Comparison of ENCODE assay signal across 12 mouse cellular contexts in the genomic region with DNA sequence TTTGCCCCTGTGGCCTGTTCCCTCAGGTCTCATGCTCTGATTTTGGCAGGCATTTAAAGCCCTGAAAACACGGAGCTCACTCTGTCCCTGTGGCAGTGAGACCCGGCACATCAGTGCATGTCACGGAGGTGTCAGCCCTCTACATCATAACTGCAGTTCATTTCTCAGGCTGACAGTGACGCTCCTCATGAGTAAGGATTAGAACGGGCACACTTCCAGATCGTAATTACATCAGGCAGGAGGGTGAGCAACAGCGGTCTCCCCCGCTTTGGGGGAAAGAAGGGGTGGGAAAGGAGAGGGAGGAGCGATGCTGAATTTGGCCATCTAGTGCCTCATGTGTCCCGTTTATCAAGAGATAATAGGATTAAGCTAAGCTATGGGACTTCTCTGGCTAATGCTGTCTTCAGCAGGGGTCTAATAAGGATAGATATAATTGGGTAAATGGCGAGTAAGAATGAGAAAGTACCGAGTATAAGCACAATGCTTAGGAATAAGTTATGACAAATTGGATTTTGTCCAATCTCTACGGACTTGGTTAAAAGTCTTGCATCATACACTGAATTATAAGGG.
DNase-seq lines count a peak whose midpoint lies in the region; ATAC-seq and TF ChIP-seq lines count a peak whose summit lies in the region.
"Had no signal": no experiment of that assay in that cellular context is flagged by ENCODE, and none has a peak within 500 bp of the region (broad histone marks: within the 10 kb centered on the region; RNA-seq: fewer than 3 reads in every experiment).

No protein-coding gene starts in this region.

- H3K9ac ChIP-seq in hindbrain, embryonic 13.5 days = no peak overlapping the region
- H3K9ac ChIP-seq in midbrain, embryonic 13.5 days (replicated peaks) = no peak overlapping the region
- H3K9ac ChIP-seq: neural tube, embryonic 12.5 days had no signal

- H3K27me3 ChIP-seq in hindbrain, embryonic 13.5 days = no peaks in the 10 kb centered on the region
- no peaks in the 10 kb centered on the region for H3K27me3 ChIP-seq in hindbrain, embryonic 10.5 days (ENCODE audit: insufficient read depth, poor library complexity, severe bottlenecking)
- no peaks in the 10 kb centered on the region for H3K27me3 ChIP-seq in midbrain, embryonic 13.5 days
- H3K27me3 ChIP-seq: neural tube, embryonic 12.5 days had no signal

- no peaks in the 10 kb centered on the region for H3K36me3 ChIP-seq in hindbrain, embryonic 13.5 days
- H3K36me3 ChIP-seq in hindbrain, embryonic 10.5 days = no peaks in the 10 kb centered on the region
- no peaks in the 10 kb centered on the region for H3K36me3 ChIP-seq in midbrain, embryonic 13.5 days
- H3K36me3 ChIP-seq: neural tube, embryonic 12.5 days had no signal

- peaks cover 58% of the 10 kb centered on the region for H3K4me1 ChIP-seq in hindbrain, embryonic 13.5 days (replicated peaks)
- 0 out of 2 replicates have a peak, but pooled peaks cover 16% of the 10 kb centered on the region for H3K4me1 ChIP-seq in hindbrain, embryonic 10.5 days (replicated peaks)
- peaks cover 4% of the 10 kb centered on the region for H3K4me1 ChIP-seq in cortical plate, adult 2 months (ENCODE audit: control insufficient read depth, insufficient read depth, low read length)
- peaks cover 49% of the 10 kb centered on the region for H3K4me1 ChIP-seq in midbrain, embryonic 13.5 days (replicated peaks)

- 0 out of 2 replicates have a peak overlapping the region, but pooled peaks have one; percentile 52 for H3K27ac ChIP-seq in hindbrain, embryonic 13.5 days
- H3K27ac ChIP-seq in hindbrain, embryonic 10.5 days = no peak overlapping the region
- peak overlapping the region; percentile 50 for H3K27ac ChIP-seq in cortical plate, adult 2 months (ENCODE audit: insufficient read depth, low read length)
- H3K27ac ChIP-seq in midbrain, embryonic 13.5 days = 0 out of 2 replicates have a peak overlapping the region, but pooled peaks have one; percentile 19
- H3K27ac ChIP-seq: neural tube, embryonic 12.5 days had no signal

- TF ChIP-seq POLR2A in cortical plate, adult 2 months (IDR thresholded peaks at IDR 0.05; ENCODE audit: extremely low read depth, insufficient read depth, low read length) = no peak

- H3K4me3 ChIP-seq in hindbrain, embryonic 13.5 days = no peak overlapping the region
- no peak overlapping the region for H3K4me3 ChIP-seq in hindbrain, embryonic 10.5 days
- H3K4me3 ChIP-seq in cortical plate, adult 2 months (ENCODE audit: insufficient read depth, low read length) = no peak overlapping the region
- H3K4me3 ChIP-seq in midbrain, embryonic 13.5 days (replicated peaks) = no peak overlapping the region
- H3K4me3 ChIP-seq: neural tube, embryonic 12.5 days had no signal

- peak; percentile 3 for DNase-seq in adrenal gland, adult 2 months
- DNase-seq in adrenal gland, adult 8-10 months = no peak
- DNase-seq in hindbrain, embryonic 10.5 days (ENCODE audit: low spot score) = no peak
- DNase-seq in frontal cortex, postnatal 10 days (ENCODE audit: low spot score in 2 of 2) = no peak
- DNase-seq in urinary bladder, adult 2 months (ENCODE audit: low spot score) = no peak
- DNase-seq: adrenal gland, postnatal 36 days; kidney, adult 9 months; lung, postnatal 14 days had no signal

- H3K4me2 ChIP-seq in hindbrain, embryonic 13.5 days = peak overlapping the region; percentile 16; the same call in 1 of the 2 replicates
- H3K4me2 ChIP-seq in midbrain, embryonic 13.5 days (replicated peaks) = peak overlapping the region; percentile 33
- H3K4me2 ChIP-seq: neural tube, embryonic 12.5 days had no signal

- 41% methylated on average over 13 of the region's 13 CpGs for WGBS in hindbrain, embryonic 13.5 days
- WGBS in hindbrain, embryonic 10.5 days = 68% methylated on average over 13 of the region's 13 CpGs
- WGBS in midbrain, embryonic 13.5 days = 14% methylated on average over 13 of the region's 13 CpGs

- peak; percentile 33; the same call in 1 of the 2 replicates for ATAC-seq in hindbrain, embryonic 13.5 days (ENCODE audit: low FRiP score)
- peak; percentile 70 for ATAC-seq in midbrain, embryonic 13.5 days

- no peaks in the 10 kb centered on the region for H3K9me3 ChIP-seq in hindbrain, embryonic 13.5 days
- no peaks in the 10 kb centered on the region for H3K9me3 ChIP-seq in hindbrain, embryonic 10.5 days
- no peaks in the 10 kb centered on the region for H3K9me3 ChIP-seq in midbrain, embryonic 13.5 days
- H3K9me3 ChIP-seq: neural tube, embryonic 12.5 days had no signal

- TF ChIP-seq CTCF in cortical plate, adult 2 months (IDR thresholded peaks at IDR 0.05; ENCODE audit: extremely low read depth, insufficient read depth, low read length) = no peak
